Mouse (Mus musculus) MEL (cell line): Measurements from ENCODE around the gene Vps13d.

ENCODE experiments used
- CHD1 ChIP-seq: IDR thresholded peaks from 2 replicates; pipeline ENCODE4 v1.6.1; 2012; ENCODE audit warnings: low read depth, mild to moderate bottlenecking, inconsistent platforms, low read length, improper control_type of control experiment
- CHD2 ChIP-seq: IDR thresholded peaks from 2 replicates; pipeline ENCODE4 v1.6.1; 2011; ENCODE audit warnings: low read length, improper control_type of control experiment
- ETS1 ChIP-seq: IDR thresholded peaks from 2 replicates; pipeline ENCODE4 v1.6.1; 2012; ENCODE audit warnings: low read depth, mild to moderate bottlenecking, inconsistent platforms, low read length, improper control_type of control experiment, moderate library complexity
- JUND ChIP-seq: IDR thresholded peaks from 2 replicates; pipeline ENCODE4 v1.6.1; 2011; ENCODE audit warnings: low read depth, mild to moderate bottlenecking, improper control_type of control experiment, low read length
- MAFK ChIP-seq: IDR thresholded peaks from 2 replicates; pipeline ENCODE4 v1.6.1; 2011; ENCODE audit warnings: low read depth, mild to moderate bottlenecking, low read length, improper control_type of control experiment, borderline replicate concordance
- MXI1 ChIP-seq: IDR thresholded peaks from 2 replicates; pipeline ENCODE4 v1.6.1; 2011; ENCODE audit warnings: mild to moderate bottlenecking, low read depth, low read length, improper control_type of control experiment
- MYC ChIP-seq: IDR thresholded peaks from 2 replicates; pipeline ENCODE4 v1.6.1; 2011; ENCODE audit warnings: low read depth, mild to moderate bottlenecking, low read length, improper control_type of control experiment, moderate library complexity
- NRF1 ChIP-seq: IDR thresholded peaks from 2 replicates; pipeline ENCODE4 v1.6.1; 2014; ENCODE audit warnings: low read depth, mild to moderate bottlenecking, inconsistent platforms, low read length, improper control_type of control experiment, moderate library complexity; ENCODE audit not compliant: poor library complexity, insufficient read depth, severe bottlenecking
- POLR2AphosphoS2 ChIP-seq: IDR thresholded peaks from 2 replicates; pipeline ENCODE4 v1.6.1; 2011; ENCODE audit warnings: low read length, improper control_type of control experiment
- TAL1 ChIP-seq: IDR thresholded peaks from 2 replicates; pipeline ENCODE4 v1.6.1; 2012; ENCODE audit warnings: mild to moderate bottlenecking, inconsistent platforms, low read length, moderate library complexity, mixed read lengths
- TBP ChIP-seq: IDR thresholded peaks from 2 replicates; pipeline ENCODE4 v1.8.0; 2011; ENCODE audit warnings: low read depth, low read length, improper control_type of control experiment
- TCF12 ChIP-seq: IDR thresholded peaks from 2 replicates; pipeline ENCODE4 v1.6.1; 2014; ENCODE audit warnings: low read depth, mild to moderate bottlenecking, inconsistent platforms, low read length, improper control_type of control experiment, moderate library complexity
- USF1 ChIP-seq: IDR thresholded peaks from 2 replicates; pipeline ENCODE4 v1.6.1; 2014; ENCODE audit warnings: low read depth, mild to moderate bottlenecking, inconsistent platforms, low read length, improper control_type of control experiment, moderate library complexity

DNA sequence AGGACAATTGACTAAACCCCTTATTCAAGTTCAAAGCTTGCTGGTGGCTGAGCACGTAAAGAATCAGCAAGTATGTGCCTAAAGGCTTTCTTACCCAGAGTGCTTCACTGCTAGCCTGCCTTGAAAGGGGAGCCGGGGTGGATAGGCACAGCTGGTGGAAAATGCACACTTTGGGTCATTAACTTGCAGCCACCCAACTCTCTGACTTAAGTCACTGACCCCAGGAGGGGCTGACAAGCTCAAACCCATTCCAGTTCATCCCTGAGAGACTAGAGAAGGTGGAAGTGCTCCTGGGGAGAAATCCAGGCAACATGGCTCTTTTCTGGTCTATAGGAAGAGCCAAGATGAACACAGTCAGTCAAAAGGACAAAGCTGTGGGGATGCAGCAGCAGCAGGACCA, 219.3 kb downstream of the Vps13d start:
- TF ChIP-seq JUND (no peak), TAL1 (no peak), TBP (no peak), MXI1 (no peak), TCF12 (no peak), USF1 (no peak), NRF1 (no peak), CHD2 (no peak), MAFK (no peak), MYC (no peak), POLR2AphosphoS2 (no peak), CHD1 (no peak), ETS1 (no peak)
